22 mouse cellular contexts compared by ENCODE assay signal in the genomic region with DNA sequence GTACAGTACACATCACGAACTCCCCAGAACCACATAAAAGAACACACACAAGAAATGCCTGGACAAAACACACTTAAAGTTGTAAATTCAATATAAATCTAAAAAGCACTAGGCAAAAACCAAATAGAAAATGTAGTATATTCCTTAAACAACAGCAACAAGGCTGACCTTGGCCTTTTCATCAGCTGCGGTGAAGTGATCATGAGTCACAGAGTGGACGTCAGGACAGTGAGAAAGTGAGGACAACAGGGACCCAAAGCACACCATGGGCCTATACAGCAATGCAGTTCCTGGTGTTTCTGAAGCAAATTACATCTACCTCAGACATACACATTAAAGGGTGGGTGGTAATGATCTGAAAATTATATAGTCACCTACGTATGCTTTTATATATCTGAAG. TPM values are rescaled to one million over a fixed set of nuclear protein-coding genes. Genes with fewer than 3 reads are reported as not detected.
DNase-seq lines count a peak whose midpoint lies in the region; ATAC-seq and TF ChIP-seq lines count a peak whose summit lies in the region.
"Had no signal": no experiment of that assay in that cellular context is flagged by ENCODE, and none has a peak within 500 bp of the region (broad histone marks: within the 10 kb centered on the region; RNA-seq: fewer than 3 reads in every experiment).

No protein-coding gene starts in this region.

- no peaks in the 10 kb centered on the region for H3K9me3 ChIP-seq in stomach, postnatal 0 days (ENCODE audit: control insufficient read depth, low read length)
- H3K9me3 ChIP-seq: forebrain, embryonic 10.5 days; forebrain, embryonic 13.5 days; hindbrain, embryonic 12.5 days; hindbrain, embryonic 15.5 days; intestine, embryonic 15.5 days had no signal

- no peak overlapping the region for H3K9ac ChIP-seq in stomach, postnatal 0 days (ENCODE audit: low read length)
- H3K9ac ChIP-seq: forebrain, embryonic 13.5 days; hindbrain, embryonic 12.5 days; hindbrain, embryonic 15.5 days; intestine, embryonic 15.5 days had no signal

- no peak overlapping the region for H3K4me2 ChIP-seq in stomach, postnatal 0 days (replicated peaks; ENCODE audit: low read depth)
- H3K4me2 ChIP-seq: forebrain, embryonic 13.5 days; heart, embryonic 11.5 days; hindbrain, embryonic 12.5 days; hindbrain, embryonic 15.5 days; intestine, embryonic 15.5 days had no signal

- H3K27ac ChIP-seq in stomach, postnatal 0 days (replicated peaks), result no peak overlapping the region
- H3K27ac ChIP-seq: forebrain, embryonic 10.5 days; forebrain, embryonic 13.5 days; heart, adult 2 months; hindbrain, embryonic 12.5 days; hindbrain, embryonic 15.5 days; intestine, embryonic 15.5 days had no signal

- no peak for TF ChIP-seq CTCF in stomach, postnatal 0 days (IDR thresholded peaks at IDR 0.05; ENCODE audit: low read depth)

- no peak for TF ChIP-seq EP300 in stomach, postnatal 0 days (optimal IDR thresholded peaks at IDR 0.05)

- no peak for ATAC-seq in stomach, postnatal 0 days (ENCODE audit: low FRiP score, low TSS enrichment)
- ATAC-seq: CD4-positive, CD25-positive, alpha-beta regulatory T cell, adult 4 months; forebrain, embryonic 13.5 days; forebrain, embryonic 16.5 days; intestine, embryonic 15.5 days had no signal

- DNase-seq in adrenal gland, adult (ENCODE audit: inconsistent age in 2 of 2, low spot score in 1 of 2), result peak; percentile 73 to 81
- no peak for DNase-seq in adrenal gland, postnatal 4 days (ENCODE audit: low spot score in 2 of 2)
- peak; percentile 20 for DNase-seq in 416B (ENCODE audit: low read depth)
- peak; percentile 44 for DNase-seq in adrenal gland, postnatal 10 days
- DNase-seq in adrenal gland, postnatal 36 days, result peak; percentile 65 to 66
- no peak for DNase-seq in stomach, postnatal 0 days (ENCODE audit: low spot score)
- DNase-seq in heart, adult 9 months (ENCODE audit: low spot score in 2 of 2), result no peak
- DNase-seq: cerebellum, adult 18-20 months; cerebellum, adult 9-10 months; cerebellum, postnatal 14 days; gastrocnemius, postnatal 10 days; gastrocnemius, postnatal 36 days; heart, adult 2 months; kidney, adult 2 months had no signal

- H3K27me3 ChIP-seq in stomach, postnatal 0 days (ENCODE audit: control insufficient read depth, insufficient read depth, low read length), result no peaks in the 10 kb centered on the region
- H3K27me3 ChIP-seq: forebrain, embryonic 13.5 days; hindbrain, embryonic 12.5 days; hindbrain, embryonic 15.5 days; intestine, embryonic 15.5 days had no signal

- WGBS in stomach, postnatal 0 days, result 93% methylated on average over 4 of the region's 4 CpGs

- H3K4me3 ChIP-seq in stomach, postnatal 0 days (ENCODE audit: low read depth, low read length), result no peak overlapping the region
- H3K4me3 ChIP-seq: forebrain, embryonic 10.5 days; forebrain, embryonic 13.5 days; heart, adult 2 months; hindbrain, embryonic 12.5 days; hindbrain, embryonic 15.5 days; intestine, embryonic 15.5 days had no signal

- no peaks in the 10 kb centered on the region for H3K36me3 ChIP-seq in stomach, postnatal 0 days (ENCODE audit: control insufficient read depth, insufficient read depth, low read length)
- H3K36me3 ChIP-seq: forebrain, embryonic 10.5 days; hindbrain, embryonic 12.5 days; hindbrain, embryonic 15.5 days; intestine, embryonic 15.5 days had no signal

- no peaks in the 10 kb centered on the region for H3K4me1 ChIP-seq in stomach, postnatal 0 days (replicated peaks; ENCODE audit: control insufficient read depth, insufficient read depth)
- H3K4me1 ChIP-seq: forebrain, embryonic 10.5 days; hindbrain, embryonic 12.5 days; hindbrain, embryonic 15.5 days had no signal

RNA-seq across cellular contexts. Expression of a gene that starts 44.1 kb away (rescaled TPM):
- 10 to 100 TPM; 17.0 to 20.6 TPM for total RNA-seq in adrenal gland, postnatal 4 days (2021)
- 10 to 100 TPM; 30.3 to 30.7 TPM for total RNA-seq in adrenal gland, postnatal 10 days (2021)
- total RNA-seq in adrenal gland, postnatal 36 days (2021), result 10 to 100 TPM; 27.0 to 31.3 TPM
- polyA plus RNA-seq in stomach, postnatal 0 days (2015; fragmentation: Nextera tagmentation; extraction: Ambion mirVana), result 3.1 and 3.3 TPM in 2 replicates

Comparison
In these comparisons a context has a peak if more than half of its experiments do, and no peak if none do; other contexts are left out.
1. DNase-seq: peak in adrenal gland, adult (2 of 2), 416B (single experiment), adrenal gland, postnatal 10 days (single experiment) and adrenal gland, postnatal 36 days (2 of 2); none in adrenal gland, postnatal 4 days (0 of 2), stomach, postnatal 0 days (single experiment) and heart, adult 9 months (0 of 2).